Comparison of ENCODE assay signal across 16 mouse cellular contexts in genomic region chr5:90819756-90820155, GRCm38 (mm10). TPM values are rescaled to one million over a fixed set of nuclear protein-coding genes. Genes with fewer than 3 reads are reported as not detected.
"Had no signal": no experiment of that assay in that cellular context is flagged by ENCODE, and none has a peak within 500 bp of the region (broad histone marks: within the 10 kb centered on the region; RNA-seq: fewer than 3 reads in every experiment).

No protein-coding gene starts in this region.

- ATAC-seq: intestine, postnatal 0 days; liver, postnatal 0 days; midbrain, embryonic 13.5 days had no signal

- H3K27ac ChIP-seq: limb, embryonic 15.5 days; liver, embryonic 13.5 days; midbrain, embryonic 13.5 days; neural tube, embryonic 15.5 days; stomach, postnatal 0 days had no signal

- H3K27me3 ChIP-seq: limb, embryonic 15.5 days; liver, embryonic 13.5 days; midbrain, embryonic 13.5 days; neural tube, embryonic 15.5 days had no signal

- H3K4me2 ChIP-seq: limb, embryonic 15.5 days; liver, embryonic 13.5 days; midbrain, embryonic 13.5 days; neural tube, embryonic 15.5 days had no signal

- H3K9me3 ChIP-seq: limb, embryonic 15.5 days; liver, embryonic 13.5 days; midbrain, embryonic 13.5 days; neural tube, embryonic 15.5 days had no signal

- DNase-seq: kidney, adult 8-10 months; kidney, postnatal 25 days; layer of hippocampus, adult 9-11 months; layer of hippocampus, postnatal 36 days; liver, embryonic 13.5 days; liver, postnatal 0 days; right cerebral cortex, adult 18-20 months; right cerebral cortex, postnatal 25 days had no signal

- H3K4me1 ChIP-seq: limb, embryonic 15.5 days; liver, embryonic 13.5 days; midbrain, embryonic 13.5 days; neural tube, embryonic 15.5 days had no signal

- H3K9ac ChIP-seq: limb, embryonic 15.5 days; liver, embryonic 13.5 days; liver, postnatal 0 days; midbrain, embryonic 13.5 days; neural tube, embryonic 15.5 days had no signal

- H3K4me3 ChIP-seq: limb, embryonic 15.5 days; liver, embryonic 13.5 days; midbrain, embryonic 13.5 days; neural tube, embryonic 15.5 days had no signal

- H3K36me3 ChIP-seq: limb, embryonic 15.5 days; liver, embryonic 13.5 days; midbrain, embryonic 13.5 days; neural tube, embryonic 15.5 days had no signal

RNA-seq across cellular contexts. Expression of gene Cxcl15, which starts 25.4 kb away (rescaled TPM):
- polyA plus RNA-seq: liver, embryonic 13.5 days; liver, postnatal 0 days; midbrain, embryonic 13.5 days; midbrain, postnatal 0 days; neural tube, embryonic 15.5 days had no signal

RNA-seq across cellular contexts. Expression of gene Cxcl3, which starts 33.9 kb away (rescaled TPM):
- polyA plus RNA-seq: intestine, postnatal 0 days; kidney, embryonic 16.5 days; liver, embryonic 13.5 days; liver, postnatal 0 days; midbrain, embryonic 13.5 days; neural tube, embryonic 11.5 days had no signal
